Mouse (Mus musculus): ENCODE measurements at regions not wholly inside any gene's neighbourhood (a gene's known extent, or its start where the extent isn't known, plus 50 kb on each side); places are given as distances from the start of the nearest gene placed in this dataset.

- Histone ChIP-seq H3K27ac (no peak overlapping the region), H3K9ac (replicated peaks) (no peak overlapping the region), H3K4me2 (ENCODE audit: low read depth) (no peak overlapping the region), H3K36me3 (replicated peaks; ENCODE audit: control insufficient read depth, insufficient read depth, low read depth) (no peaks in the 10 kb centered on the region), H3K4me1 (replicated peaks; ENCODE audit: control insufficient read depth in 2 of 2, insufficient read depth in 2 of 2, low read length in 1 of 2) (no peaks in the 10 kb centered on the region), H3K27me3 (ENCODE audit: control insufficient read depth, insufficient read depth, low read length) (no peaks in the 10 kb centered on the region), H3K9me3 (ENCODE audit: control insufficient read depth, low read length) (no peaks in the 10 kb centered on the region), H3K4me3 (ENCODE audit: insufficient read depth in 1 of 2, low read depth in 2 of 2, low read length in 2 of 2) (no peak overlapping the region)
- no peak for ATAC-seq (ENCODE audit: insufficient read depth)
- no peak for DNase-seq (ENCODE audit: low read depth in 3 of 3, low spot score in 3 of 3)
- 64% methylated on average over 2 of the region's 2 CpGs for WGBS (ENCODE audit: insufficient replicate concordance)
- TF ChIP-seq EP300 (IDR thresholded peaks at IDR 0.05; ENCODE audit: low read depth) (no peak), CTCF (IDR thresholded peaks at IDR 0.05; ENCODE audit: low read depth) (no peak)
Observed at GRCm38 (mm10) chr1:99069509-99069908, 648.6 kb downstream of the Slco6d1 start.

- no peak overlapping the region for H3K9ac ChIP-seq (replicated peaks)
- no peak overlapping the region for H3K4me2 ChIP-seq (ENCODE audit: low read depth)
- no peaks in the 10 kb centered on the region for H3K4me1 ChIP-seq (replicated peaks; ENCODE audit: control insufficient read depth in 2 of 2, insufficient read depth in 2 of 2, low read length in 1 of 2)
- no peak overlapping the region for H3K27ac ChIP-seq
- H3K36me3 ChIP-seq (replicated peaks; ENCODE audit: control insufficient read depth, insufficient read depth, low read depth): no peaks in the 10 kb centered on the region
- ATAC-seq (ENCODE audit: insufficient read depth) (peak; percentile 72), DNase-seq (ENCODE audit: low read depth in 3 of 3, low spot score in 3 of 3) (no peak)
- H3K27me3 ChIP-seq (ENCODE audit: control insufficient read depth, insufficient read depth, low read length): no peaks in the 10 kb centered on the region
- no peak overlapping the region for H3K4me3 ChIP-seq (ENCODE audit: insufficient read depth in 1 of 2, low read depth in 2 of 2, low read length in 2 of 2)
- WGBS (ENCODE audit: insufficient replicate concordance): 51% methylated on average over 5 of the region's 5 CpGs
- no peaks in the 10 kb centered on the region for H3K9me3 ChIP-seq (ENCODE audit: control insufficient read depth, low read length)
- TF ChIP-seq CTCF (IDR thresholded peaks at IDR 0.05; ENCODE audit: low read depth): no peak
- no peak for TF ChIP-seq EP300 (IDR thresholded peaks at IDR 0.05; ENCODE audit: low read depth)
Observed at GRCm38 (mm10) chr1:99074154-99074553, 653.2 kb downstream of the Slco6d1 start.

Measured in liver, embryonic 14.5 days (tissue).